Mouse (Mus musculus) embryonic facial prominence, embryonic 15.5 days (tissue): ENCODE data around the gene Galk2. TPM values are rescaled to one million over a fixed set of nuclear protein-coding genes. Genes with fewer than 3 reads are reported as not detected.

ENCODE experiments used
- ATAC-seq: fragments of 200-750 bp; cut with Nextera tagmentation; 2 replicates; pipeline ENCODE4 v1.8.0; 2017; ENCODE audit warnings: low read depth, moderate TSS enrichment; ENCODE audit not compliant: insufficient number of reproducible peaks, low FRiP score, low TSS enrichment
- H3K27ac ChIP-seq: fragments of 300-500 bp; sonication (generic); replicated peaks from 2 replicates; pipeline ENCODE4 v1.5.1; 2015; ENCODE audit warnings: mild to moderate bottlenecking, inconsistent platforms
- H3K27me3 ChIP-seq: fragments of 300-500 bp; sonication (generic); 2 replicates; pipeline ENCODE4 v1.6.1; 2015; ENCODE audit warnings: inconsistent platforms
- H3K36me3 ChIP-seq: fragments of 300-500 bp; sonication (generic); 2 replicates; pipeline ENCODE4 v1.6.1; 2015; ENCODE audit warnings: mild to moderate bottlenecking, inconsistent platforms
- H3K4me1 ChIP-seq: fragments of 300-500 bp; sonication (generic); 2 replicates; pipeline ENCODE4 v1.6.1; 2015; ENCODE audit warnings: inconsistent platforms
- H3K4me2 ChIP-seq: fragments of 300-500 bp; sonication (generic); replicated peaks from 2 replicates; pipeline ENCODE4 v1.6.1; 2015; ENCODE audit warnings: mild to moderate bottlenecking, inconsistent platforms
- H3K4me3 ChIP-seq: fragments of 300-500 bp; sonication (generic); replicated peaks from 2 replicates; pipeline ENCODE4 v1.5.1; 2015; ENCODE audit warnings: mild to moderate bottlenecking, inconsistent platforms
- H3K9ac ChIP-seq: fragments of 300-500 bp; sonication (generic); 2 replicates; pipeline ENCODE4 v1.6.1; 2015; ENCODE audit warnings: inconsistent platforms
- H3K9me3 ChIP-seq: fragments of 300-500 bp; sonication (generic); replicated peaks from 2 replicates; pipeline ENCODE4 v1.6.1; 2016; ENCODE audit warnings: inconsistent platforms
- WGBS: fragments of 180-500 bp; shearing (Covaris S2); methylation state at CpG from one replicate; pipeline ENCODE4 v1.1.7; 2015; 5-methylcytosine and 5-hydroxymethylcytosine counted together
- polyA plus RNA-seq: library from polyadenylated mRNA; unstranded; fragments of >200 nt; fragmentation: Nextera tagmentation; extraction: Ambion mirVana; gene quantifications from 2 replicates; pipeline ENCODE4 v1.2.1, GENCODE M21; 2015

The Galk2 gene
- polyA plus RNA-seq, 1 experiment from 2014 or later, result 38.5 TPM

DNA sequence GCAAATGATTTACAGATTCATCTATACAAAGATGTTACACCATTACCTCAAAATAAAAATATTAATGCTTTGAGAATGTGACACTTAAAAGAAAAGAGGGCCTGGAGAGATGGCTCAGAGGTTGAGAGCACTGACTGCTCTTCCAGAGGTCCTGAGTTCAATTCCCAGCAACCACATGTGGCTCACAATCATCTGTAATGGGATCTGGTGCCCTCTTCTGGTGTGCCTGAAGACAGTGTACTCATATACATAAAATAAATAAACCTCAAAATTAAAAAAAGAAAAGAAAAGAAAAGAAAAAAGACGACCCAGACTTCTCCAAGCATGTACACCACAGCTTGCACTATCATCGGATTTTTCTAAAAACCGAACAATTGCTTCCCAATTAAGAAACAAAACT is 1.2 kb upstream of the Galk2 start:
- 37% methylated on average over 3 of the region's 3 CpGs for WGBS
- H3K9ac ChIP-seq, result no peak overlapping the region
- no peak for ATAC-seq
- no peaks in the 10 kb centered on the region for H3K36me3 ChIP-seq
- no peaks in the 10 kb centered on the region for H3K9me3 ChIP-seq
- 0 out of 2 replicates have a peak, but pooled peaks cover 2% of the 10 kb centered on the region for H3K4me1 ChIP-seq
- H3K27ac ChIP-seq, result no peak overlapping the region
- peak overlapping the region; percentile 81 for H3K4me3 ChIP-seq
- peak overlapping the region; percentile 64 for H3K4me2 ChIP-seq
- no peaks in the 10 kb centered on the region for H3K27me3 ChIP-seq

DNA sequence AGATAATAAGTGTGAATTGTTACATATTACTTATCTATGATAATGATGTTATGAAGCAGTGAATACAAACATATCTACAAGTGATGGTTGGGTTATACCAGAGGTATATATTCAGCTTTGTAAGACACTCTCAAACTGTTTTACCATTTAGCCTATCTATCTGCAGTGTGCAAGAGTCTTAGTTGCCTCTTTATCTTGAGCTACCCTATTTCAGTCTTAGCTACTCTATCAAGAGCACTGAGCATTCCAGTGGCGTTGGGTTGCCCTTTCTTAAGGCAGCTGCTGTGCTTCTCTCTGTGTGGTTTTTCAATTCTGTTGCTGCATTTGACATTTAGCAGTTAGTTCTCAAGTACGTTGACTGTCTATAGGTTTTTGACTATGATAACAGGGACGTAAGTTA is 4.9 kb downstream of the Galk2 start:
- Histone ChIP-seq H3K4me1 (peaks cover 13% of the 10 kb centered on the region), H3K4me2 (no peak overlapping the region), H3K36me3 (no peaks in the 10 kb centered on the region), H3K9ac (no peak overlapping the region), H3K27ac (no peak overlapping the region), H3K9me3 (no peaks in the 10 kb centered on the region), H3K4me3 (no peak overlapping the region), H3K27me3 (no peaks in the 10 kb centered on the region)
- 80% methylated on average over 3 of the region's 3 CpGs for WGBS
- no peak for ATAC-seq

DNA sequence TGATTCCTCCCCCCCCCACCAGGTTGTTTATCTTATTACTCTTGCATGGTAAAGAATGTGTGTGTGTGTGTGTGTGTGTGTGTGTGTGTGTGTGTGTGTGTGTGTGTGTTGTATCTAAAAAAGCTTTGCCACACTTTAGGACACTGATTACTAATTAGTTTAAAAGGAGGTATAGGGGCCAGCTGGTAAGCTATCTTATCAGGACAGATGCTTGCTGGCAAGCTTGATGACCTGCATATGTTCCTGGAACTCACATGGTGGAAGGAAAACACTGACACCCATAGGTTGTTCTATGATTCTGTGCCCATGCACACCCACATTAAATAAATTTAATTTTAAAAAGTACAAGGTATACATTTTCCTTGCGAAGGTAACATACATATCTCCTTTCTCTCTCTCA is 5.6 kb downstream of the Galk2 start:
- Histone ChIP-seq H3K4me2 (no peak overlapping the region), H3K4me3 (no peak overlapping the region), H3K36me3 (no peaks in the 10 kb centered on the region), H3K9ac (no peak overlapping the region), H3K9me3 (no peaks in the 10 kb centered on the region), H3K27ac (no peak overlapping the region), H3K4me1 (peaks cover 13% of the 10 kb centered on the region), H3K27me3 (no peaks in the 10 kb centered on the region)
- ATAC-seq, result no peak
- 89% methylated on average over 1 of the region's 1 CpGs for WGBS

GRCm38 (mm10) chr2:125865585-125865984 is 6.7 kb downstream of the Galk2 start:
- Histone ChIP-seq H3K36me3 (no peaks in the 10 kb centered on the region), H3K4me2 (peak overlapping the region; percentile 71), H3K4me1 (peaks cover 13% of the 10 kb centered on the region), H3K9me3 (no peaks in the 10 kb centered on the region), H3K4me3 (peak overlapping the region; percentile 64), H3K9ac (no peak overlapping the region), H3K27ac (no peak overlapping the region), H3K27me3 (no peaks in the 10 kb centered on the region)
- no peak for ATAC-seq

DNA sequence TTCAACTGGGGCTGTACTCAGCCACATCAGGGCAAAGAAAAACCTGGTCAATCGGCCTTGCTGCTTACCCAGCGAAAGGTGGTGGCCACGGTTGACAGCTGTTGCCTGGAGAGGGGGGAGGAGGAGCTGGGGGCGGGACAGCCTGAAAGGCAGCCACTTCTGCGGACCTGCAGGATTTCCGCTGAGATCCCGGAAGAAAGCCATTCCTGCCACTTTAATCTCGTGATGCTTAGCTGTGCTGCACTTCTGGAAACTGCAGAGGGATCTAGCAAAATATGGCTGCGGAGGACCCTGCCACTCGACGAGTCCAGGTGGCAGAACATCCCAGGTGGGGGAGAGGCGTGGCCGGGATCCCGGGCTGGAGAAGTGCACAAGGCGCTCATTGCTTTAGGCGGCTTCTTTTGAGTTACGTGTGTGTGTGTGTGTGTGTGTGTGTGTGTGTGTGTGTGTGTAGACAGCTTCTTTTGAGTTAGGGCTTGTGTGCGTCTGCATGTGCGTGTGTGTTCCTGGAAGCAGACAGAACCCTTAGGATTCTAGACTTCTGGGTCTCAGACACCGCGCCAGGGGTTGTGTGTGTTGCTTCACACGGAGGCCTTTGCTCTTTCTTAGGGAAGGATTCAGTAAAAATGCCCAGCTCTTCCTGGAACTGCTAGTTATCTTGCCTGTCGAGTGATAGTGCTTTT is 7.3 kb downstream of the Galk2 start:
- H3K27ac ChIP-seq, result peak overlapping the region; percentile 14; the same call in 1 of the 2 replicates
- 3% methylated on average over 23 of the region's 23 CpGs for WGBS

DNA sequence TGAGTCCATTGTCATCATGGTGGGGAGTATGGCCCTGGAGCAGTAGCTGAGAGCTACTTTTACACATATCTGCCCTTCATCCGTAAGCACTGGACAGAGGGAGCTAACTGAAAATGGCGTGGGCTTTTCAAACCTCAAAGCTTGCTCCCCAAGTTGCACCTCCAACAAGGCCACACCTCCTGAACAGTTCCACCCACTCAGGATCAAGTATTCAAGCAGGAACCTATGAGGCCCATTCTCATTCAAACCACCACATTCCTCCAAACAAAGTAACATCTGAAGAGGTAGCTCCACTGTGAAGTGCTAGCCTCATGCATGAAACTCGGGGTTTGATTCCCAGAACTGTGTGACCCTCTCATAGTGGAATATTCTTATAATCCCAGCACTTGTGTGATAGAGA is 9.4 kb downstream of the Galk2 start:
- Histone ChIP-seq H3K9ac (no peak overlapping the region), H3K27me3 (no peaks in the 10 kb centered on the region), H3K27ac (no peak overlapping the region), H3K9me3 (no peaks in the 10 kb centered on the region), H3K4me3 (no peak overlapping the region), H3K4me1 (peaks cover 13% of the 10 kb centered on the region), H3K4me2 (no peak overlapping the region), H3K36me3 (no peaks in the 10 kb centered on the region)
- ATAC-seq, result no peak
- 85% methylated on average over 3 of the region's 3 CpGs for WGBS

More for the DNA sequence above, 7.3 kb downstream of the Galk2 start:
- H3K4me3 ChIP-seq, result peak overlapping the region; percentile 64
- peaks cover 13% of the 10 kb centered on the region for H3K4me1 ChIP-seq
- no peaks in the 10 kb centered on the region for H3K9me3 ChIP-seq
- peak overlapping the region; percentile 39 for H3K9ac ChIP-seq
- no peaks in the 10 kb centered on the region for H3K36me3 ChIP-seq
- peak; percentile 72 for ATAC-seq
- no peaks in the 10 kb centered on the region for H3K27me3 ChIP-seq
- H3K4me2 ChIP-seq, result peak overlapping the region; percentile 71

DNA sequence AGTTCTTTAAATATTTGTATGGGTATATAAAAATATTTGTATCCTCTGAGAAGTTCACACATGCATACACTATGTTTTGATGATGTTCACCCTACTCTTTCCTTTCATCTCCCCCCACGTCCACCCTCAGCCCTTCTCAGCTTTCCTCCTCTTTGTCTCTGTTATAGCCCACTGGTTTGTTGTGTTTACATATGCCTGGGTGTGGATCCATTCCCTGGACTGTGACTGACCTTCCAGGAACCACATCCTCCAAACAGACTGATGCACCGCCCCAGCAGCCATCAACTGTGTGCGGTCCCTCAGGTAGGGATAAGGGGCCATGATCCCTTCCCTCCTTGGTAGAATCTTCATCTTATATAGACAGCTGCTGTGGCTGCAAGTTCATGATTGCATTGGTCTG is 11.2 kb downstream of the Galk2 start:
- Histone ChIP-seq H3K9me3 (no peaks in the 10 kb centered on the region), H3K9ac (no peak overlapping the region), H3K27me3 (no peaks in the 10 kb centered on the region), H3K36me3 (no peaks in the 10 kb centered on the region), H3K4me3 (no peak overlapping the region), H3K4me2 (no peak overlapping the region), H3K4me1 (peaks cover 13% of the 10 kb centered on the region), H3K27ac (no peak overlapping the region)
- ATAC-seq, result no peak
- 85% methylated on average over 3 of the region's 3 CpGs for WGBS

DNA sequence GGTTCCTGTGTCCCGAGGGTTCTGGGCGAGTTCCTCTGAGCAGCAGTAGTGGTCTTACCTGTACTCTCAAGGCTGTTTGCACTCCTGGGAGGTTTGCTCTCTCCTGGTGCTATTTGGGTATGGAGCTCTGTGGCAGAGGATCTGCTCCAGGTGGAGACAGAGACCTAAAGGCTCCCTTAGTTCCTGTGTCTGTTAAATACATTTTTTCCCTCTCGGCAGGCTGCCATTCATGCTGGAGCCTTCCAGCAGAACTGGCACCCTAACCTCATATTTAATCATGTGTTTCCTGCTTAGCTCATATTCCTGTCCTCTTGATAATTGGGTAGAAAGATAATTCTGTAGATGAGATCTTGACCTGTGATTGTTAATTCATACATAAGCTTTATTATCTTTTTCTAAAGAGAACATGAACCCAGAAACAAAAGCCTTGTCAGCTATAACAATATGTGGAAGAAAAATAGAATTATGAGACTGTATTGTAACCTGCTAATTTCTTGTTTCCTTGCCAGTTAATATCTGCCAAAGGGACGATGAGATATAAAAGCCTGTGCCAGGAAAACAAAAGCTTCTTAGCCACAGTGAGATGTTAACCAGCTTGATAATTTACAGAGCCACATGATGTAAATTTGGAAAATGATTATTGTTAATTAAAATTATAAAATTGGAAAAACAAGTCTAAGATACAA is 27.1 kb downstream of the Galk2 start:
- H3K27me3 ChIP-seq, result no peaks in the 10 kb centered on the region
- WGBS, result 74% methylated on average over 4 of the region's 4 CpGs
- H3K36me3 ChIP-seq, result no peaks in the 10 kb centered on the region
- H3K9ac ChIP-seq, result no peak overlapping the region
- H3K4me1 ChIP-seq, result 0 out of 2 replicates have a peak, but pooled peaks cover 3% of the 10 kb centered on the region
- ATAC-seq, result no peak
- no peak overlapping the region for H3K4me2 ChIP-seq
- H3K4me3 ChIP-seq, result no peak overlapping the region
- no peak overlapping the region for H3K27ac ChIP-seq
- no peaks in the 10 kb centered on the region for H3K9me3 ChIP-seq

GRCm38 (mm10) chr2:125893096-125893495 is 34.2 kb downstream of the Galk2 start:
- Histone ChIP-seq H3K27me3 (no peaks in the 10 kb centered on the region), H3K4me1 (no peaks in the 10 kb centered on the region), H3K4me3 (no peak overlapping the region), H3K27ac (no peak overlapping the region), H3K9ac (no peak overlapping the region), H3K4me2 (no peak overlapping the region), H3K9me3 (no peaks in the 10 kb centered on the region), H3K36me3 (no peaks in the 10 kb centered on the region)
- no peak for ATAC-seq
- WGBS, result 32% methylated on average over 6 of the region's 6 CpGs

DNA sequence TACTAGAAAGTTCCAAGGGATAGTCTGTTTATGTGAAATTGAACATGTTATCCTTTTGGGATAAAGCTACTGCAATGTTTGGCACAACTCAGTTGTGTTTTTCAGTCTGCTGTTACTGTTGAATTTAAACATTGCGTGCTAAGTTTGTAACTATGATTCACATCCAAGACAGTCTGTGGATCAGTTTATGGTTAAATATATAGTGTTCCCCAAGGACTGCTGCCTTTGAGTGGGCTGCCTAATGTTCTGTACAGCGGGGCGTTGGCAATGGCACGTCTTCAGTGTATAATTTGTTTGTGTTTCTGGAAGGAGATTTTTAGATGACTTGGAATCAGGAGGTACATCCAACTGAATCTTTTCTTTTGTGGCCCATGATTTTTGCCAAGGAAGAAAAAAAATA is 36.2 kb downstream of the Galk2 start:
- WGBS, result 67% methylated on average over 4 of the region's 4 CpGs
- H3K4me3 ChIP-seq, result no peak overlapping the region
- ATAC-seq, result no peak

GRCm38 (mm10) chr2:125896355-125896754 is 37.4 kb downstream of the Galk2 start:
- H3K9me3 ChIP-seq, result no peaks in the 10 kb centered on the region
- H3K4me3 ChIP-seq, result no peak overlapping the region
- no peak overlapping the region for H3K9ac ChIP-seq
- no peak overlapping the region for H3K4me2 ChIP-seq
- H3K27ac ChIP-seq, result no peak overlapping the region
- H3K4me1 ChIP-seq, result no peaks in the 10 kb centered on the region
- H3K36me3 ChIP-seq, result no peaks in the 10 kb centered on the region; the same call in 1 of the 2 replicates
- WGBS, result 86% methylated on average over 3 of the region's 3 CpGs
- no peak for ATAC-seq
- no peaks in the 10 kb centered on the region for H3K27me3 ChIP-seq

More for the DNA sequence above, 36.2 kb downstream of the Galk2 start:
- H3K9me3 ChIP-seq, result no peaks in the 10 kb centered on the region
- no peak overlapping the region for H3K9ac ChIP-seq
- no peak overlapping the region for H3K27ac ChIP-seq
- H3K4me1 ChIP-seq, result no peaks in the 10 kb centered on the region
- no peaks in the 10 kb centered on the region; the same call in 1 of the 2 replicates for H3K36me3 ChIP-seq
- H3K27me3 ChIP-seq, result no peaks in the 10 kb centered on the region
- H3K4me2 ChIP-seq, result no peak overlapping the region
